Mouse (Mus musculus): ENCODE data around the gene S100a5.

The S100a5 gene

GRCm38 (mm10) chr3:90600036-90600435 lies 8.3 kb upstream of the S100a5 start:
- no peak for DNase-seq (ENCODE audit: low read depth, low spot score)

GRCm38 (mm10) chr3:90600458-90601195 lies 7.7 kb upstream of the S100a5 start:
- no peak for DNase-seq (ENCODE audit: low read depth, low spot score)

- DNase-seq (ENCODE audit: low read depth, low spot score) = no peak
Measured at GRCm38 (mm10) chr3:90601486-90602110, 6.7 kb upstream of the S100a5 start, which contains the start of gene Gm42674. Gm42674 (plus strand) TSS chr3:90601904.

DNA sequence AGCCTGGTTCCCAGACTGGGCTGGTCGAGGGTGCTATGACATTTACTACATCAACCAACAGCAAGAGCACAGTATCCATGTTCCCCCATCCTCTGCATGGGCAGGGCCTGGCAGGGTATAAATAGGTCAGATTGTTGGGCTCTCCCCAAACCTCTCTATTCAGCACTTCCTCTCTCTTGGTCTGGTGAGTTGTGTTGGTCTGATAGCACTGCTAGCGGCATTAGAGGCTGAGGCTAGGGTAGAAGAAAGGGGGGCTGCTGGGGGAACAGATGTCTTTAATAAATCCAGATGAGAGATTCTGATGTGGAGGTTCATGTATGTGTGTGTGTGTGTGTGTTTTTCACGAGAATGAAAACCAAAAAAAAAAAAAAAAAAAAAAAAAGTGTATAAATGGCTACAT lies 4.7 kb upstream of the S100a5 start, which contains the start of gene S100a4:
Gene S100a4 (plus strand): TSS at position 149 of the 400 bp plus-strand sequence.
- DNase-seq (ENCODE audit: low read depth, low spot score) = no peak

DNA sequence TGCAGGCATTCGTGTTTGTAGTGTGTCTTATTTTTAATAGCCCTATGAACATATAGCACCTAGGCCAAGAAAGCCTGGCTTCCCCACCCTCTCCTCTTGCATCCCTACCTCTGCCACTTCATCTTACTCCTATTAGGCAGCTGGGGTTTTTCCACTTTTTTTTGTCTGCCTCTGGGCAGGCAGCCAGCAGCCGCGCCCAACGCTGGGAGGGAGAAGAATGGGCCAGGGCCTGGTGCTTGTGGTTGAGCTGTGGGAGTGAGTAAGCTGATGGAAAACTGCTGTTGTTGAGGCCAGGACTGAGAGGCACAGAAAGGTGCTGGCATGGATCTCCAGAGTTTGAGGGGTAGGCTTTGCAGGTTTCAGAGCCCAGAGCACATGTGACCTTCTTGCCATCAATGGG lies 3.9 kb upstream of the S100a5 start:
- DNase-seq (ENCODE audit: low read depth, low spot score) = no peak

- no peak for DNase-seq (ENCODE audit: low read depth, low spot score)
Measured at GRCm38 (mm10) chr3:90605049-90605448, 3.3 kb upstream of the S100a5 start.

- no peak for DNase-seq (ENCODE audit: low read depth, low spot score)
Measured at GRCm38 (mm10) chr3:90605736-90606135, 2.6 kb upstream of the S100a5 start.

- DNase-seq (ENCODE audit: low read depth, low spot score) = no peak
Measured at GRCm38 (mm10) chr3:90606185-90606584, 2.1 kb upstream of the S100a5 start.

DNA sequence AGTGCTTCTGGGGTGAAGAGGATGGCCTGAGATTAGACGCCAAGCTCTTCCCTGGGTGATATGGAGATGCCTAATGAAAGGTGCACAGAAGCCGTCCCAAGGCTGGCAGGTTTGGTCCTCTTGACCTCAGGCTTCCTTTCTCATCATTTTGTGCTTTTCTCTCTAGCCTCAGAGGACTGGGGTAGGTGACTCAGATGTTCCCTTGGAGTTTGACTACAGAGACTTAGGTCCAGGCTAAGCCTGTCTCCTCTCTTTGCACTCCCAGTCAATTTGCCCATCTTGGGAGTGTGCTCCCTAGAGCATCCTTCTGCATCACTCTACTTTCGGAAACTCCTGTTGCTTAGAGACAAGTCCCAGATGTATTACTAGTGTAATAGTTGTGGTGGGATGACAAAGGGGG lies 962 bp upstream of the S100a5 start:
- DNase-seq (ENCODE audit: low read depth, low spot score) = no peak

GRCm38 (mm10) chr3:90609102-90609501 lies 779 bp downstream of the S100a5 start:
- no peak for DNase-seq (ENCODE audit: low read depth, low spot score)

GRCm38 (mm10) chr3:90611494-90611893 lies 3.2 kb downstream of the S100a5 start:
- DNase-seq (ENCODE audit: low read depth, low spot score) = no peak

GRCm38 (mm10) chr3:90612061-90612460 lies 3.7 kb downstream of the S100a5 start:
- DNase-seq (ENCODE audit: low read depth, low spot score) = no peak

GRCm38 (mm10) chr3:90612728-90613291 lies 4.5 kb downstream of the S100a5 start, which contains the start of gene S100a6:
S100a6 (plus strand) TSS chr3:90612882.
- no peak for DNase-seq (ENCODE audit: low read depth, low spot score)

DNA sequence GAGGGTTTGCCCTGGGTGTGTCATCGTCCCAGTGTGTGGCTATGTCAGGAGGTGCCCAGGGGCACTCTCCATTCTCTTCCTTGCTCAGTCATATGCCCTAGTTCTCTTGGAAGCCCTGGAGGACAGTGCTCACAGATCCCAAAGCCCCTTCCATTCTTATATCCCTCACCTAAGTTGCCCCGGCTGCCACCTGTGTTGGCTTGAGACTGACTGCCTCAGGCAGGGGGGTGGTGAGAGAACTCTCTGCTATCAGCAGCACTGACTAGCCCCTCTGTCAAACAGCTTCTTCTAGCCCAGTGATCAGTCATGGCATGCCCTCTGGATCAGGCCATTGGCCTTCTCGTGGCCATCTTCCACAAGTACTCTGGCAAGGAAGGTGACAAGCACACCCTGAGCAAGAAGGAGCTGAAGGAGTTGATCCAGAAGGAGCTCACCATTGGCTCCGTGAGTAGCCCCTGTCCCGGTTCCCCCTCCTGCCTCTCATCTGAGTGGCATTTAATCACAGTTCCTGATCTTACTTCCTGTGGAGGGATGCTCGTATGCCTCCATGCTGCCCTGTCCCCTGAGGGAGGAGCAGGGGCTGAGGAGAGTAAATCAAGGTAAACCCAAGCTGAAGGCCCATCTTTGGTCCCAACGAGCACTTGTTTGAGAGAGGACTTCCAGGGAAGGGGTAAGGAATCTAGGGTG lies 5.3 kb downstream of the S100a5 start:
- no peak for DNase-seq (ENCODE audit: low read depth, low spot score)

- no peak for DNase-seq (ENCODE audit: low read depth, low spot score)
Measured at GRCm38 (mm10) chr3:90614148-90614530, 5.8 kb downstream of the S100a5 start.

GRCm38 (mm10) chr3:90614611-90615251 lies 6.4 kb downstream of the S100a5 start:
- no peak for DNase-seq (ENCODE audit: low read depth, low spot score)

DNA sequence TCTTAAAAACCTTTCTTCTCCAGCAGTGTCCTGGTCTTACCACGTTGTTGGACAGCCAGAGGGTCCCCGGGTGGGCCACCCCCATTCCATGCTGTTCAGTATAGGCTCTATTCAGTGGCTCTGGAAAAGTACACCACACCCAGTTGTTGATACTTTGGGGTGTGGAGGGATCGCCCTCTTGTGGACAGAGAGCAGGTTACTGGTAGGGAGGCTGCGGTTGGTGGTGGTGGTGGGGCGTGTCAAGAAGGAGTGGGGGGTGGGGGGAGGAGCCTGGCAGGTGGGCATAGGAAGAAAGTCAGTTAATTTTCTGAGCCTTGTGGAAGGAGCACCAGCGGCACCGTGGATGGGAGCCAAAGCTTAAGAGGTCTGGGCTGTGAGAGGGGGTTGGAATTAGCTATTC lies 7.1 kb downstream of the S100a5 start:
- no peak for DNase-seq (ENCODE audit: low read depth, low spot score)

DNA sequence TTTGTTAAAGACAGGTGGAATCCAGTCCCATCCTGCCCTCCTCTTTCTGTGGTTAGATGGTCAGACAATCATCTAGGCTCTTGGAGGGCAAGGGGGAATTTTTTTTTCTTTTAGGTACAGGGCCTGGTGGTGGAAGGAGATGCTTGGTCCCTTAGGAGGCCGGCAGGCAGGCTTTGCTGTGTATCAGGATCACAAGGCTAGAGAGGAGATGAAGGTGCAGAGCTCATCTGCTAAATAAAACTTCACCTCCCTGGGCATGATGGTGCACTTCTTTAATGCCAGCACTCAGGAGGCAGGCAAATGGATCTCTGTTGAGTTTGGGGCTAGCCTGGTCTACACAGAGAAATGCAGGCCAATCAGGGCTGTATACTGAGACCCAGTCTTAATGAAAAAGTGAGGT lies 7.6 kb downstream of the S100a5 start:
- DNase-seq (ENCODE audit: low read depth, low spot score) = no peak

DNA sequence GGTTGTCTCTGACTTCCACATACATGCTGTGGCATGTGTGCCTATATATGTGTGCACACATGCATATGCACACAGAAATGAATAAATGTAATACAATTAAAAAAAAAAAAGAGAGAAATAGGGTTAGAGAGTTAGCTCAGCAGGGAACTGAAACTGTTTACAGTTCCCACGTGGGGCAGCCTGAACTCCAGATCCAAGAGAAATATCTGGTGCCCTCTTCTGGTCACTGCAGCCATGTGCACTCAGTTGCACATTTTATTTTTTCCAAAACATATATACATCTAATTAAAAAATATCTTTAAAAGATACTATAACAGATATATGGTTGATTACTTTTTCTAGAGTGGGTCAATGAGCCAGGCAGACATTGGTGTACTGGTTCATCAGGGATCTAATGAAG lies 9.3 kb downstream of the S100a5 start:
- DNase-seq (ENCODE audit: low read depth, low spot score) = no peak

- no peak for DNase-seq (ENCODE audit: low read depth, low spot score)
Measured at GRCm38 (mm10) chr3:90621552-90621951, 13.2 kb downstream of the S100a5 start.

DNA sequence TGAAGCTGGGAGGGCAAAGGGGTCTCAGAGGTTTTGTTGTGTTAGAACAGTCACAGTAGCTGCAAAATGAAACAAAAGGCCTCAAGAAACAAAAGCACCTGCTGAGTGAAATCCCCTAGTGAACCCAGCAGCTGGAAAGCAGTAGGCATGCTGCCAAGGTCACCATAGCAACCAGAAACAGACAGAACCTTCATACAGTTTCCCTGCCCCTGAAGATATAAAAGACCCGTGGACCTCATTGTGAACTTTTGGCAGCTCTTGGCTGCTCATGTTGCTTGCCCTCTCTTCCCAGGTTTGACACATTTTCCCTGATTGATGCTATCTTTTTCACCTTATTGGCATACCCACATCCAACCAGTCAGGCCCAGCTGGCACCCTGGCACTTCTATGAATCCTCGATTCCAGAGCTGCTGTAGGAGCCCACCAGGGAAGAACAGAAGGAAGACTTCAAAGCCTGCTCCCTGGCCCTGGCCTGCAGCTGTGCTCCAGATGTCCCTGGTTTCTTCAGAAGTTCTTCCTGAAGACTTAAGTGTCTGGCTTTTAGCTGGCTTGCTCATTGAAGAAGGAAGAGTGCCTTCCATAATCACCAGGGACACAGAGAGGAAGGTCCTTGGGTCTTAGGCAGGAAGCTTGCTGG lies 15.2 kb downstream of the S100a5 start:
- no peak for DNase-seq (ENCODE audit: low read depth, low spot score)
